Mouse (Mus musculus) cerebellum, adult 18-20 months (tissue): ENCODE measurements around the gene Ankar.

Experiments used
- DNase-seq, 2 experiments: peaks; one replicate each; pipeline ENCODE4 v3.0.0; 2021

The Ankar gene

DNA sequence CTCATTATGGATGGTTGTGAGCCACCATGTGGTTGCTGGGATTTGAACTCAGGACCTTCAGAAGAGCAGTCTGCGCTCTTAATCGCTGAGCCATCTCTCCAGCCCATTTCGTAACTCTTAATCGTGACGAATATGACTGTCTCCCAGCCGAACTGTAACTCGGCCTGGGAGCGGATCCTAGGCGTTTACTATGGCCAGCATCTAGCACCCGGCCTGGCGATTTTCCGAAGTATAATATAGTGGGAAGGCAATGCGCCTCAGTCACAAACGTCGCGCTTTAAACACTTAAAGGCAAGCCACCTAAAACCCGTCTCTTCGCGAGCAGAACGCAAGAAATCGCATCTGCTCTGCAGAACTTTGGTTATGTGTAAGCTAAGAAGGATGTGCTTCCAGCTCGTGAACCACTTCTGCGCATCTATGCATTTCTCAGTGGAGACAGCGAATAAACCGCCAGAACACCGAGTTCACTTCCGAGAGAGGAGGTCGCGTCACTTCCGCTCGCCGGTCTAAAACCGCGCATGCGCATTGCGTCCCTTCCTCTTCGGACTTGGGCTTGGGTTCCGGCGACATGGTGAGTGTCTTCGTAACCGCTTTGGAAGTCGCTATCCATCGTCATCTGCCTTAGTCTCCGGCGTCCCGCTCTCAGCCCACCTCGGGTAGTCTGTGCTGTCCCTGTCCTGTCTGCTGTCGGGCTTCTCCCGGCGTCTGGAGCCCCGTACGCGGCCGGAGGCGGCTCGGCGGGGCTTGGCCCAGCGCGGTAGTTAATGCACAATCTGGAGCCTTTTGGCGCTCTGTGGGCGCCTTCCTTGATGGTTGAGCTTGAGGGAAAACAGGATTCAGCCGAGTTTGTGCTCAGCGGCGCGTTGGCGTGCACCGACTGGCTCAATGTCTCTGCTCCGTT is 10.6 kb upstream of the Ankar start, which contains the start of gene Rpl37a:
Rpl37a (plus strand) TSS at position 538 of the 901 bp plus-strand sequence.
- DNase-seq: peak; percentile 96

DNA sequence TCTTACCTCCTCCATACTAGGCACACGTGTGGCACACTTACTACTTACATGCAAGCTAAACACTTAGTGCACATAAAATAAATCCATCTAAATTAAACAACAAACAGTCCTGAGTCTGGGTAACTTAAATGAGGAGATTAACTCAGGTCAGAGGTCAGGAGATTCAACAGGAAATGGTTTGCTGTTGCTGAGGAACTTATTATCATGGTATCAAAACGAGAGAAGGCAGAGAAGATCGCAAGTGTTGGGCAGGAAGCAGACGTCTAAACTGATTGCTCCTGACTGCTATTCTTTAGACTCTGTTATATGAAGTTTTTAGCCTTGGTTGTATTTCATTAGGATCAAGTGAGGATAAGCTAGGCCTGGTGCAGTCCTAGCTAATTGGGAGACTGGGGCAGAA is 7.1 kb upstream of the Ankar start:
- no peak for DNase-seq

DNA sequence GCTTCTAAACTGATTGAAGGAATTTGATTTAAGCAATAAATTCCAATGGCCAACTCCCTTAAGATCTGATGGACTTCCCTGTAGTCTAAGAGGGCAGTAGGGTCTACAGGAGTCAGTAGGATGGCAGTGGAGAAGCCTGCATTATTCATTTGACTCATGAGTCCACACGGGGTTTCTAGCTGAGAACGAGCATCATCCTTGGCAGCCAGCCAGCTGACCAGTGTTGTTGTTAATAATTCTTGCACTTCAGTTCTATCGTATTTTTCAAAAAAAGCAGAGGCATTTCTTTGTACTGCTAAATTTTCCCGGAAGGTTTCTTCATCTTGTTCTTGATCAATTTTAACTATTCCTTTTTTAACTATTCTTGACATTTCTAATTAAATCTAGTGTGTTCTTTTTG is 1.7 kb downstream of the Ankar start:
- no peak for DNase-seq

DNA sequence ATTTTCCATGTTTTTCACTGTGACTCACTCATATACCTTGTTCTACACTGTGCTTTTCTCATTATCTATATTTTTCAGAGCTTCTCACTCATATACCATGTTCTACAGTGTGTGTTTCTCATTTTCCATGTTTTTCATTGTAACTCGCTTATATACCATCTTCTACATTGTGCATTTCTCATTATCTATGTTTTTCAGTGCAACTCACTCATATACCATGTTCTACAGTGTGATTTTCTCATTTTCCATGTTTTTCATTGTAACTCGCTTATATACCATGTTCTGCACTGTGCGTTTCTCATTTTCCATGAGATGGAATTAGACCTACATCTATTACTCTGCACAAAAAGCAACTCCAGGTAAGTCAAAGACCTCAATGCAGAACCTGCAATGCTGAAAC is 4.1 kb downstream of the Ankar start:
- no peak for DNase-seq

DNA sequence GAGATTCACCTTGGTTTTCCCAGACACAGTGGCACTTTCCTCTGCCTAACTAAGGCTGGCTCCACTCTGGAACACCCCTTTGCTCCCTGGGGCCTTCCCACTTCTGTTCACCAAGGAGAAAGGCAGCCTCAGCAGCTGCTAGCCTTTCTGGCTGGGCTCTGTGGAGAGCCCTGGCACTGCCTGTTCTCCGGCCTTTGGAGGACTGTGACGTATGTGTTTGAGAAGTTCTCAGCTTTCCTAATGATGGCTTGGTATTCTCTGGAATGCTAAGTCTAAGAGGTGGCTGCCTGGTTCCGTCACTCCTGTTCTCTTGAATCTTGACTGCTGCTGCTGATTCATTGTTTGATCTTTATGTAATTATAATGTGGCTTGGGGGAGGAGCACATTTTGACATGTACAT is 27.3 kb downstream of the Ankar start:
- DNase-seq: no peak

DNA sequence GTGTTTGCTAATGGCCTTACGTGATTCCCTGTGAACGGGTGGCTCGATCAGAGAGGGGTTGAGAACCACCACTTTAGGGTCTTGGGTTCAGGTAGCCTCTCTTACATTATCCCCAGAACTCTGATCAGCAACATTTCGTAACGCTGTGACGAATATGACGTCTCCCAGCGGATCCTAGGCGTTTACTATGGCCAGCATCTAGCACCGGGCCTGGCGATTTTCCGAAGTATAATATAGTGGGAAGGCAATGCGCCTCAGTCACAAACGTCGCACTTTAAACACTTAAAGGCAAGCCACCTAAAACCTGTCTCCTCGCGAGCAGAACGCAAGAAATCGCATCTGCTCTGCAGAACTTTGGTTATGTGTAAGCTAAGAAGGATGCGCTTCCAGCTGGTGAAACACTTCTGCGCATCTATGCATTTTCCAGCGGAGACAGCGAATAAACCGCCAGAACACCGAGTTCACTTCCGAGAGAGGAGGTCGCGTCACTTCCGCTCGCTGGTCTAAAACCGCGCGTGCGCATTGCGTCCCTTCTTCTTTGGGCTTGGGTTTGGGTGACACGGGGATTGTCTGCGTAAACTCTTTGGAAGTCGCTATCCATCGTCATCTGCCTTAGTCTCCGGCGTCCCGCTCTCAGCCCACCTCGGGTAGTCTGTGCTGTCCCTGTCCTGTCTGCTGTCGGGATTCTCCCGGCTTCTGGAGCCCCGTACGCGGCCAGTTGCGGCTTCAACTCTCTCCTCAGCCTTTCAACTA is 59.5 kb downstream of the Ankar start:
- peak; percentile 50 to 61 for DNase-seq

DNA sequence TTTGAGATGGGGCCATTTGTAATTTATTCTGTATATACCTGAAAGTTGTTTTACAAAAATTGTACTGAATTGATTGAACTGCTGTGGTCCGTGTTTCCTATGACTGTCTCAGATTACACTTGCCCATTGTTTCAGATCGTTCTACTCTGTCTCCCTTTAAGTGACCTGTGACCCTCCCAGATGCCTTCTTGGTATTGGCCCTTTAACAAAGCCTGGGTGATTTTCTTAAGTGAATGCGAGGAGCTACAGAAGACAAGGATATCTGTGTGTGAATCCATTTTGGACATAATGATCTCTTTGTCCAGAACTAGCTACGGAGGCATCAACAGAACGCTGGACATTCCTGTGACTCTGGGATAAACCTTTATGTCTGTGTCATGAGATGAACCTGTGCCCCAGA is 65.2 kb downstream of the Ankar start:
- DNase-seq: no peak

DNA sequence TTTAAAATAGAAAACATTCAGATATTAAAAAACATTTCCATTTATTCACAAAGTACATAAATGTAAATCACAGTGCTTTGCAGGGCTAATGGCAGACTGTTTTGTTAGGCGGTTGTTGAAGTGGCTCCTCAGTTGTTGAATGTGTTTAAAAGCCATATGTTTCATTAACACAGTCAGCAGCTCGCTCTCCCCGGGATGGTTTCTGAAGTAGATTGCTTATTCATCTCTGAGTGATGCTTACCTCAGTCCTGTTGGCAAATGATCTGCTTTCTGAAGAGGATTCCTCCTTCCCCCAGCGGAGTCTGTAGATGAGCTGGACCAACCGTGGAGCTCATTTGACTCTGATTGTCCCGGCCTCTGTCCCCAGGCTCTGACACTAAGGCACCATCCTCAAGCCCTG is 88.2 kb downstream of the Ankar start:
- no peak for DNase-seq

DNA sequence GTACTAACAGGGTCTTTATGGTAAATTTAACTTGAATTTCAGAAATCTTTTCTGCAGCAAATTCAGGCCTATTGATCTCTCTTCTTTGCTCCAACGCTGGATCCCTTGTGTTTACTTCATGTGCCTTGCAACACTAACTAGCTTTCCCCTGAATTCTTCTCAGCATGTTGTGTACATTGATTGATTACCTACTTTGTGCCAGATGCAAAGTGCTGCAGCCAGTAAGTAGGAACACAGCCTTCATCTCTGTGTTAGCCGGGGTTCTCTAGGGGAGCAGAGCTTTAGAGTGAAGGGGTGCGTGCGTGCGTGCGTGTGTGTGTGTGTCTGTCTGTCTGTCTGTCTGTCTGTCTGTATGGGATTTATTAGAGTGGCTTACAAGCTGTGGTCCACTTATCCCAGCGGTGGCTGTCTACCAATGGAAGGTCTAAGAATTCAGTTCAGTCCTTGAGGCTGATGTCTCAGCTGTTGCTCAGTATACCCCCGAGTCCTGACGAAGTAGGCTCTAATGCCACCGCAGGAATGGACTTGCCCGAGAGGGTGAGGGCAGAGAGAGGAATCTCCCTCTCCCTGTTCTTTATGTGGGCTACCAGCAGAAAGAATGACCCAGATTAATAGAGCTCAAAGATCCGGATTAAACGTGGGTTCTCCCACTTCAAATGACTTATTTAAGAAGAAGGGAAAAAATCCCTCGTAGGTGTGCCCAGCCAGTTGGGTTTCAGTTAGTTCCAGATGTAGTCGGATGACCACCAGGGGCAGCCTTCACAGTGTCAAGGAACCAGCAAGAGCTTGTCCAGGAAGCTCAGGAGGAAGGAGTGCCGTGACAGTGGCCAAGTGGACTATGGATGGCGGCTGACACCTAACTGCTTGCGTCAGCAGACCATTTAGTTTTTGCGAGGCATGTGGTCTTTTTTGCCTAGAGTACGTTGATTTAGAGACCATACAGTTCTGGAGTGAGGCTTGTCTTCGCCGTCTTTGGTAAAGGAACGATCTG is 90.2 kb downstream of the Ankar start:
- DNase-seq: no peak

DNA sequence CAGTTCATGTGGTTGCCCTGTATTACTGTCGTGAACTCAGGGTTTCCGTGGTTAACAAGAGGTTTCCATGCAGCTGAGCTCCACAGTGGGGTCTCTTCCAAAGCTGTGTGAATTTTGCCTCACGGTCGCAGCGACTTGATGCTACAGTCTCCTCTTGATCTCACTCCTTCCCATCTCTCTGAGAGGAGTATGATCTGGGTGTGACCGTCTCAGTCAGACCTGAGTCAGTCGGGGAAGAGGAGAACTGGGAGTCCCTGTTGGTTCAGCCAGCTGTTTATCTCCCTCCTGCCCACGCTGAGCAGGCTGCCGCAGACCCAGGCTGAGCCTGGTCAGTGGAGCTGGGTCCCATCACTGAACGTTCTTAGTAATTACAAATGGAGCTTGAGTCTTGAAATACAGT is 91.2 kb downstream of the Ankar start:
- DNase-seq: no peak

DNA sequence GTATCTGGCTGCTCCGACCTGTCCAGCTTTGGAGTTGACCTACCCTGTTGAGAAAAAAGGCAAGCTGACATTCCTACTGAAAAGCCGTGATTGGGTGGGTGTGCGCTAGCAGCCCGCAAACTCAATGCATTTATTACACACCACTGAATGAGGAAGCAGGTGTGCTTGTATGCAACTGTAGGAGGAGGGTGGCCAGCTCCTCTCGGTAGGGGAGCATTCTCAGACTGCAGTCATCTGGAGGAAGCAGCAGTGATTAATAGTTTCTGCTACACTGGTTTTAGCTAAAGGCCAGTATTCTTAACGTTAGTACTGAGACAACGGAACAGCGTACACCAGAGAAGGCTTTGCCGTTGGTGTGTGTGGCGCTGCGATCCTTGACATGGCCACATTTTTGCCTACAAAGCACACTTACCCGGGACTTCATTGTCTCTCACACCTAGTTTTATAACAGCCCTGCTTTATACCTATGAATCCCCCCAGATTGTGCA is 94.1 kb downstream of the Ankar start:
- DNase-seq: no peak

DNA sequence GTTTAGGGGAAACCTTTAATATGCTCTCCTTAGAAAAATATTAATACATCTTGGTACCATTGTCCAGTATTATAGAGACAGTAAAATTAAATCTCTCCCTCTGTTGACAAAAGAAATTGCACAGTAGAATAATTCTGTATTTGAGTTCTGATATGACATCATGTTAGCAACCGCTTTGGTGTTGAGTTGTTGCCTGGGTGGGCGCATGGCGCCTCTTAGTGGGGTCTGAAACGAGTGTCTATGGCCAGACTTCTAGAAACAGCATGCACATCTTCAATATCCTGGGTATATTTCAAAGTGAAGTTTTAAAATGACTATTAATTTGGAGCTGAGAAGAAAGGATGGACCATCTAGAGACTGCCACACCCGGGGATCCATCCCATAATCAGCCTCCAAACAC is 97.6 kb downstream of the Ankar start:
- DNase-seq: no peak

DNA sequence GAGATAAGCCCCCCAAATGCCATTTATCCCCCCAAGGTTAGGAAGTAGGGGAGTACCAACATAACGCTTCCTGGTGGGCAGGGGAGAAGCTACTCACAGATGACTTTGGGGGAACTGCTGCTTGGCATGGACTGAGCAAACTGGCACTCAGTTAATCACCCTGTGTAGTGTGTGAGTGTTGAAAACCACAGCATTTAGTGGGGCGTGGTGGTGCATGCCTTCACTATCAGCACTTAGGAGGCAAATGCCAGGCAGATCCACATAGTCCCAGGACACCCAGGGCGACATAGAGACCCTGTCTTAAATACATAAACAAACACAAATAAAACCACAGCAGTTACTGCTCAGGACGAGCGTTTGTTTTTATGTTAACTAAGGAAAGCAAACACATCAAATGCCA is 98.2 kb downstream of the Ankar start:
- no peak for DNase-seq

DNA sequence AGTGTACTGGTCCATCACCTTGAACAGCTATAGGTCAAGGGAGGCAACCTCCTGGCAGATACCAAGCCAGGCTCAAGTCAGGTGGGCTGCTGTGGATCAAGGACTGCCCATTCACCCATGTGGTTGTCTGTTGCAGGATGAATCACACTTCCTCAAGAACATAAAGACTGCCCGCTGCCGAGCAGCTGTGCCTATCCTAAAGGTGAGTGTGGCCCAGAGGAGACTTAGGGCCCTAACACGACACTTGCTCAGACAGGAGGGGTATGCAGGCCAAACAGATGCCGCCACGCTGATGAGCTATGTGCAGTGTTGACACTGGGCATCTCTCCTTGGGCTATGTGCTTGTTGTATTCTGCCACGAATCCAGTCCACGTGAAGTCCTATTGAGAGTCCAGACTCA is 99.1 kb downstream of the Ankar start:
- DNase-seq: no peak

DNA sequence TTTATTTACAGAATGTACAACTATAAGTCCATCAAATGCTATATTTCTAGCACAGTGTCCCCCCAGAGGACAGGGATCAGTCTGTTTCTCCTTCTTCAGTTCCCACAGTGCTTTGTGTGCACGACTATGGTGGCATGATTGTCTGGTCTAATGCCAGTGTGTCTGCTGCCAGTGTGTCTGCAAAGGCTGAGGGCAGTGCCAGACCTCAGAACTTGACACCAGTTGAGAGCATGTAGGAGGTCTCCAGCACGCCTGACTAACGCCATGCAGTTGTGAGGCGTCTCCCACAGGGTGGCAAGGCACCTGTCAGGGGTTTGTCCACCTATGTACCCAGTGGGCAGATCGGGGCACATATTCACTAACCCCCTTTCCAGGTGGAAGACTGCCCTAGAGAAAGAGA is 99.6 kb downstream of the Ankar start:
- no peak for DNase-seq

DNA sequence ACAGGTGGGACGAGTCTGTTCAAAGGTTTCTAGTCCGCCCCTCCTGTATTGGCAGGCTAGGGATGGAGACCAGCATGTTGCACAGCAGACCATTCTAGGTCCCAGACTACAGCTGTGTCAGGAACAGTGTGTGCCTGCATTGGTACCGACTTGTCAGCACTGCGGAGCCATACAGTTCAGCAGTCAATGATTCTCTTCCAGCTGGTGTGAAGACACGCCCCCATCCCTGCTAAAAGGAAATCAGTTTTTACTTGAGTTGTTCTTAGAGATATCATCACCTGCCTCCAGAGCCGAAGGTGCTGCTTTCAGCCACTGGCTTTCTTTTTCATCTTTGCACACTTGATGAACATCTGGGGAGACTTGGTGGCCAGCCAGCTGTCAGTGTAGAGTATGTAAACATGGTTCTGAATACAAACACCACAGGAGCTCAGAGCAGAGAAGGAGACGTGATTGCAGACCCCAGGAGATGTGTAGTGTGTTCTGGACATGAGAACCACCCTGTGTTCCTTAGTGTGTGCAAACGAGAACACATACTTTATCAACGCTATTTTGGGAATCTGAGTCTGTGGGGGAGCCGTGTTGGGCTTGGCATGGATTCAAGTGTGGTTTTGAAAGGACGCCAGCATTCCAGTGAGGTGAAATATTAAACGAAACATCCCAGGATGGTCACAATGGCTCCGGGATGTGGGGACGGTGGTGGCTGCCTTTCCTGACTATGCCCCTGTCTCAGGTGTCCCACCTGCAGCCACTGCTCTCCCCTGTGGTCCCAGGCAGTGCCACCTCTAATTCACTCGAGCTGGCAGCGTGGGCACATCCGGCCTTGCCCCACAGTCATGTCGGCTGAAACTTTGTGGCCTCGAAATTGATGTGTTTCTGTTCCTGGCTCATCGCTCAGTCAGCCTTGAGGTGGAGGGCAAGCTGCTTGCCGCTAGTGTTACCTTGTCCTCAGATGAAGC is 101.0 kb downstream of the Ankar start:
- no peak for DNase-seq

DNA sequence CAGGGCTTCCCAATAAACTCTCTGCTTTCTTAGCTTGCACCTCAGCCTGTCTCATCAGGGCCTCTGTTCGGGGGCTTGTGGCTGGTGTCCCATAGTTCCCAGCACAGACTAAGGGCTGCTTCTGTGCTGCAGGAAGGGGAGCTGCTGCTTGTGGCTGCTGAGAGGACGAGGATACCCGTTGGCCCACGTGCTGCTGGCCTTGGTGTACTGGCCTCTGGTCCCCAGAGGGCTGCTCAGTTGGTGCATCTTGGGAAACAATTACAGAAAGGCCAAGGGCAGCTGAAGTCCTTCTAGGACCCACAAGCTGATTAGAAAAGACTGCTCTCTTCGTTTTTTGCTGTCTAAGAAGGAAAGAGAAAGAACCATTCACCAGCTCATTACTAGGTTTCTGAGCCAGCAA is 104.1 kb downstream of the Ankar start:
- no peak for DNase-seq

DNA sequence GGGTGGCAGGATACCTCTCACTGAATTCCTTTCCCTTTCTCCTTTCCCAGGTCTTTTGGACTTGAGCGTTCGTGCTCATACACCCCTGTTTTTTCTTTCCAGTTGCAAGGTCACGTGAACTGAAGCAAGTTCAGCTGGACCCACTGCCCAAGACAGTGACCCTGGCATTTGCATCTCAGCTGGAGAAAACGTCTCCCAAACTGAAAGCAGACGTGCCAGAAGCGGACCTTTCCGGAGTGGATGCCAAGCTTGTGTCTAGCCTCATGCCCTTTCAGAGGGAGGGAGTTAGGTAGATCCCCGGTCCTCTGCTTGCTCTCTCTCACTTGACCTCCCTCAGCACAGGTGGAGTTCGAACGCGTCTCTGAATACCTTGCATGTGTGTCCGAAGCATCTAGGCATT is 104.7 kb downstream of the Ankar start:
- no peak for DNase-seq

DNA sequence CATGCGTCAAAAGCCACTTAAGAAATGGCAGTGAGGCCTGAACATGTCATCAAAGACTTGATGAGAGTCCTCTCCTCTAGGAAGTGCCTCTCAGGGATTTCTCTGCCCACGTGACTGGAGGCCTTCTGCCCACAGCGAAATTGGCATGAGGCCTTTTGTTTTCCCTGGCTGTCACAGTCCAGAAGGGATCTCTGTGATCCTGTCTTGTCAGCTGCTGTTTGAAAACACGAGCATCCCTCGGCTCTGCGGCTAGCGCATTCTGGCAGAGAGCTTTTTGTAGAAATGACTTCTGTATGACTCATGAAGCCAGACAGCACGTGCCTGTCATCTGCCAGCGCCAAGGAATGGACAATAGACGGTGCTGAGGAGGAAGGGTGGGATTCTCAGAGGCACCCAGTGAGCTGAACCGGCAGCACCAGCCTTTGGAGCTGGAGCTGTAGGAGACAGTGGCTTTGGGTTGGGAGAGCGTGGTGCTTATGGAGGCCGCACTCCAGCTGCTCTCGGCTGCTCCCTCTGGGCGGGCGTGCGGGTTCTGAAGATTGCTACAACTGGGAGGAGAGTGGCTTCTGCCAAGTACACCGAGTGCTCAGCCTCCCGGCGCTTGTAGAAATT is 106.9 kb downstream of the Ankar start:
- DNase-seq: peak; percentile 60 to 71
